Mouse (Mus musculus) T-helper 1 cell (primary cell): Measurements from ENCODE around the gene Vps37c.

Source experiments
- in situ Hi-C: fragments of 300-600 bp; cut with MboI, MseI; formaldehyde crosslinking; loops from one replicate; pipeline ENCODE4 v1.15.1; 2025; ENCODE audit warnings: high pct_unique_total_duplicates

Gene Vps37c

DNA sequence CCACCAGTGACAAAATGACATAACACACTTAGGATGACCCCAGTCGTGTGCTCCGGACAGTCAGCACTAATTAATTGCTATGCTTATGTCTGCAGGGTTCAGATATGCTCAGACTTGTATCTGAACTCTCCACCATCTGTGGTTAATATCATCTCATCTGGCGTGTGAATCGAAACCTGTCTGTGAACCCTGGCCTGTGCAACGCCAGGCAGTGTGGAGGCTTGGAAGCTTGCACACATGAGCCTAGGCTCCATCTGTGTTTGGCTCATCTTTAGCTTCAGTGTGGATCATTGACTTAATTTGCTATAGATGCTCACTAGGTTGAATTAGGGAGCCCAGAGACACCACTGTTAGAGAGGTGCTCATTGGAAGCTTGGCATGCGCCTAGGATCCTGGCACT, 73.9 kb downstream of the Vps37c start:
- in situ Hi-C loops, result no loop called here

DNA sequence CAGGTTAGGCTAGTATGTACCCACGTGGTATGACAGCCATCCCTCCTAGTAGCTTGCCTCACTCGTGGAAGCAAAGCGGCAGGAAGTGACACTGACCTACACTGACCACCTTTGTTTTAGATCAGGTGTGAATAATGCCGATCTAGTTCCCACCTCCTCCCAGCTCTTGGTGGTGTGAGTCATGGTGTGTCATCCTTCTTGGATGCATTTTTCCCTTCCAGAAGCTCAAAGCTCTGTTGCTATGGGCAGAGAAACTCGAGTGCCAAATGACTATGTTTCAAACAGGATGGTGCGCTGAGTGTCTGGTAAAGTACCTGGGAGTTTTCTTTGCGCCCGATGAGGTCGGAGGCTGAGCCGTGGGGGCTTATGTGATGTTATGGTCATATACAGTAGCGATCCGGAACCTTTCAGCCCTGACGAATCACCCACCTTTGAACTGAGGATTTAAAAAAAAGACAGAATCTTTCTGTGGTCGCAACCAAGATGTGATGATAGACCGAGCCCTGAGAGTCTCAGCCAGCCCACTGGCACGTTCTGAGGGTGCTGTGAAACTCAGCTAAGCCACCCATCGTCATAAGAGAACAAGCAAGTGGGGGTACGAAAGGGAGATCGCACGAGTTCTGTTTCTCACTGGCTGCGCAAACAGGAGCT, 75.0 kb downstream of the Vps37c start:
- in situ Hi-C loops, result no loop called here
